Comparison of ENCODE assay signal across 8 mouse cellular contexts in the genomic region with DNA sequence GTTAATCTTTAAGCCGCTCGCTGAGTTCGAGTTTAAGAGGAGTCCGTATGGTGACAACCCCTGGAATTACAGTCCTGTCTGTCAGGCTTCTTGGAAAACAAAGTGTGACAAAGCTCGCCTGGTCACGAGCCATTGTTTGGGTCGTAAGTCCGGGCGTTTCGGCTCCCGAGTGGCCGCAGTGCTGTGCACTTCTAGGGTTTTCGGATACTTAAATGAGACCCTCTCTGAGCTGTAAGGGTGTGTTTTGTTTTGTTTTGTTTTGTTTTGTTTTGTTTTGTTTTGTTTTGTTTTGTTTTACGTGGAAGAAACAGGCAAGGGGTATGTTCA. TPM values are rescaled to one million over a fixed set of nuclear protein-coding genes. Genes with fewer than 3 reads are reported as not detected.
A peak's percentile ranks its signal among the peaks of the same experiment; 100 is the strongest.
DNase-seq lines count a peak whose midpoint lies in the region; ATAC-seq and TF ChIP-seq lines count a peak whose summit lies in the region.

No protein-coding gene starts in this region.

- no peak for ATAC-seq in heart, embryonic 13.5 days (ENCODE audit: extremely low read depth, insufficient number of reproducible peaks, low FRiP score, low TSS enrichment)
- ATAC-seq in megakaryocyte, adult 5-6 weeks (ENCODE audit: poor library complexity, severe bottlenecking) = peak; percentile 1; the same call in 1 of the 2 replicates

- DNase-seq in heart, adult 9 months (ENCODE audit: low spot score in 2 of 2) = no peak
- DNase-seq in ES-E14 (ENCODE audit: low read depth, low spot score) = no peak
- no peak for DNase-seq in hindbrain, embryonic 10.5 days (ENCODE audit: low spot score)
- DNase-seq in gastrocnemius, adult 8-10 months (ENCODE audit: low spot score in 2 of 2) = no peak
- DNase-seq in left cerebral cortex, postnatal 25 days (ENCODE audit: low spot score in 2 of 2) = no peak
- no peak for DNase-seq in spleen, postnatal 36 days (ENCODE audit: low spot score in 2 of 2)

- peak overlapping the region; percentile 96 for H3K27ac ChIP-seq in heart, embryonic 13.5 days (replicated peaks)
- H3K27ac ChIP-seq in ES-E14 (ENCODE audit: insufficient read depth, low read depth, low read length, poor library complexity, severe bottlenecking) = peak overlapping the region; percentile 86
- peak overlapping the region; percentile 99 for H3K27ac ChIP-seq in hindbrain, embryonic 10.5 days

- H3K4me2 ChIP-seq in heart, embryonic 13.5 days = peak overlapping the region; percentile 72

- H3K4me1 ChIP-seq in heart, embryonic 13.5 days = peaks cover 29% of the 10 kb centered on the region
- H3K4me1 ChIP-seq in ES-E14 (ENCODE audit: control insufficient read depth in 2 of 2, insufficient read depth in 2 of 2, low read length in 2 of 2, poor library complexity in 1 of 2) = peaks cover 18% of the 10 kb centered on the region in 2 experiments
- H3K4me1 ChIP-seq in hindbrain, embryonic 10.5 days (replicated peaks) = peaks cover 48% of the 10 kb centered on the region

- peak overlapping the region; percentile 79 for H3K4me3 ChIP-seq in heart, embryonic 13.5 days
- H3K4me3 ChIP-seq in ES-E14 (ENCODE audit: insufficient read depth in 1 of 2, low read depth in 1 of 2, low read length in 2 of 2, poor library complexity in 1 of 2, severe bottlenecking in 1 of 2) = peak overlapping the region; percentile 49 to 96
- peak overlapping the region; percentile 80 for H3K4me3 ChIP-seq in hindbrain, embryonic 10.5 days

- in situ Hi-C loops in ES-E14 (cut with MboI; ENCODE audit: low sequenced_read_pairs in 2 of 2, unreplicated experiment in 2 of 2) = no loop called here

- no peaks in the 10 kb centered on the region for H3K27me3 ChIP-seq in heart, embryonic 13.5 days (replicated peaks)
- H3K27me3 ChIP-seq in hindbrain, embryonic 10.5 days (ENCODE audit: insufficient read depth, poor library complexity, severe bottlenecking) = peaks cover 12% of the 10 kb centered on the region; the same call in 1 of the 2 replicates

- peak overlapping the region; percentile 88 for H3K9ac ChIP-seq in heart, embryonic 13.5 days
- H3K9ac ChIP-seq in ES-E14 (ENCODE audit: insufficient read depth, low read depth, low read length, poor library complexity, severe bottlenecking) = peak overlapping the region; percentile 65

- H3K36me3 ChIP-seq in heart, embryonic 13.5 days = no peaks in the 10 kb centered on the region
- H3K36me3 ChIP-seq in ES-E14 (ENCODE audit: control insufficient read depth, insufficient read depth, low read length, poor library complexity, severe bottlenecking) = no peaks in the 10 kb centered on the region
- no peaks in the 10 kb centered on the region for H3K36me3 ChIP-seq in hindbrain, embryonic 10.5 days

- H3K9me3 ChIP-seq in heart, embryonic 13.5 days = no peaks in the 10 kb centered on the region
- no peaks in the 10 kb centered on the region for H3K9me3 ChIP-seq in ES-E14 (ENCODE audit: control insufficient read depth, insufficient read depth, low read depth, low read length)
- H3K9me3 ChIP-seq in hindbrain, embryonic 10.5 days = no peaks in the 10 kb centered on the region

- intact Hi-C loops in left cerebral cortex, postnatal 25 days (cut with DNase I) = no loop called here

- under 1% methylated on average over 14 of the region's 14 CpGs for WGBS in heart, embryonic 13.5 days
- WGBS in hindbrain, embryonic 10.5 days = under 1% methylated on average over 14 of the region's 14 CpGs

TF ChIP-seq in ES-E14, 5 proteins besides CTCF, POLR2A, EP300 and RAD21:
- TF ChIP-seq ZC3H11A (IDR thresholded peaks at IDR 0.05; ENCODE audit: borderline replicate concordance, low read depth, low read length) (no peak), HCFC1 (IDR thresholded peaks at IDR 0.05; ENCODE audit: borderline replicate concordance, insufficient read depth, low read length) (no peak), ZNF384 (IDR thresholded peaks at IDR 0.05; ENCODE audit: low read depth, low read length) (no peak), MAFK (IDR thresholded peaks at IDR 0.05; ENCODE audit: insufficient read depth, low read depth, low read length) (no peak), CHD2 (IDR thresholded peaks at IDR 0.05; ENCODE audit: low read depth, low read length) (no peak)

RNA-seq across cellular contexts. Expression of a gene that starts 0.6 kb away (rescaled TPM):
- polyA plus RNA-seq in heart, embryonic 13.5 days (2015; fragmentation: Nextera tagmentation; extraction: Ambion mirVana) = 3.3 and 3.5 TPM in 2 replicates
- total RNA-seq in ES-E14 (2012; rRNA removed) = 16.8 and 23.7 TPM in 2 replicates
- polyA plus RNA-seq in hindbrain, embryonic 10.5 days (2016; fragmentation: Nextera tagmentation; extraction: Ambion mirVana) = 3.5 and 3.9 TPM in 2 replicates
- 5.6 and 6.3 TPM in 2 replicates for total RNA-seq in megakaryocyte, adult 5-6 weeks (2015)
- total RNA-seq in megakaryocyte, adult 5-6 weeks (2017) = 4.1 and 5.3 TPM in 2 replicates
- total RNA-seq in gastrocnemius, adult 8-10 months (2022) = 10 to 100 TPM in 1 of 4 experiments, 1 to 10 TPM in 3; 5.1 to 10.3 (median 8.0) TPM
- total RNA-seq in left cerebral cortex, postnatal 25 days (2021) = 10 to 100 TPM; 50.2 to 50.5 TPM
